Mouse (Mus musculus): ENCODE results near the gene Ppp2r3a.

- TF ChIP-seq CTCF (IDR thresholded peaks at IDR 0.05; ENCODE audit: extremely low read depth, insufficient read length, insufficient replicate concordance, low read depth, low read length): no peak
- TF ChIP-seq POLR2A (IDR thresholded peaks at IDR 0.05; ENCODE audit: low read depth, low read length): no peak
These were observed 108.0 kb downstream of the Ppp2r3a start for GRCm38 (mm10) chr9:101143635-101144034.
